Mouse (Mus musculus) forebrain, embryonic 10.5 days (tissue): Measurements from ENCODE around the gene Wdr61. TPM values are rescaled to one million over a fixed set of nuclear protein-coding genes. Genes with fewer than 3 reads are reported as not detected.

Experiments used
- DNase-seq: peaks from one replicate; pipeline ENCODE4 v3.0.0-alpha.2; 2017; ENCODE audit warnings: low spot score; ENCODE audit errors: extremely low spot score
- H3K27ac ChIP-seq: fragments of 300-500 bp; sonication (generic); 2 replicates; pipeline ENCODE4 v1.5.1; 2016; ENCODE audit warnings: mild to moderate bottlenecking
- H3K27me3 ChIP-seq: fragments of 300-500 bp; sonication (generic); 2 replicates; pipeline ENCODE4 v1.6.1; 2016; ENCODE audit warnings: mild to moderate bottlenecking; ENCODE audit not compliant: poor library complexity, severe bottlenecking
- H3K36me3 ChIP-seq: fragments of 300-500 bp; sonication (generic); replicated peaks from 2 replicates; pipeline ENCODE4 v1.6.1; 2016; ENCODE audit warnings: mild to moderate bottlenecking, moderate library complexity
- H3K4me1 ChIP-seq: fragments of 300-500 bp; sonication (generic); 2 replicates; pipeline ENCODE4 v1.6.1; 2016
- H3K4me3 ChIP-seq: fragments of 300-500 bp; sonication (generic); 2 replicates; pipeline ENCODE4 v1.5.1; 2016; ENCODE audit warnings: mild to moderate bottlenecking, moderate library complexity
- H3K9me3 ChIP-seq: fragments of 300-500 bp; sonication (generic); 2 replicates; pipeline ENCODE4 v1.6.1; 2016; ENCODE audit warnings: mild to moderate bottlenecking, moderate library complexity
- WGBS: fragments of 180-500 bp; shearing (Covaris S2); methylation state at CpG from one replicate; pipeline ENCODE4 v1.1.7; 2016; 5-methylcytosine and 5-hydroxymethylcytosine counted together
- polyA plus RNA-seq: library from polyadenylated mRNA; unstranded; fragments of >200 nt; fragmentation: Nextera tagmentation; extraction: Ambion mirVana; gene quantifications from 2 replicates; pipeline ENCODE4 v1.2.1, GENCODE M21; 2016

The Wdr61 gene
- polyA plus RNA-seq, 1 experiment from 2014 or later: 183 TPM

- WGBS: 40% methylated on average over 21 of the region's 21 CpGs
- H3K27me3 ChIP-seq: peaks cover 20% of the 10 kb centered on the region
- peak overlapping the region; percentile 45; the same call in 1 of the 2 replicates for H3K27ac ChIP-seq
- no peaks in the 10 kb centered on the region for H3K36me3 ChIP-seq
- H3K9me3 ChIP-seq: no peaks in the 10 kb centered on the region
- DNase-seq: no peak
- no peak overlapping the region for H3K4me3 ChIP-seq
- H3K4me1 ChIP-seq: peaks cover 28% of the 10 kb centered on the region
These were observed 18.1 kb upstream of the Wdr61 start for GRCm38 (mm10) chr9:54752201-54752943.

DNA sequence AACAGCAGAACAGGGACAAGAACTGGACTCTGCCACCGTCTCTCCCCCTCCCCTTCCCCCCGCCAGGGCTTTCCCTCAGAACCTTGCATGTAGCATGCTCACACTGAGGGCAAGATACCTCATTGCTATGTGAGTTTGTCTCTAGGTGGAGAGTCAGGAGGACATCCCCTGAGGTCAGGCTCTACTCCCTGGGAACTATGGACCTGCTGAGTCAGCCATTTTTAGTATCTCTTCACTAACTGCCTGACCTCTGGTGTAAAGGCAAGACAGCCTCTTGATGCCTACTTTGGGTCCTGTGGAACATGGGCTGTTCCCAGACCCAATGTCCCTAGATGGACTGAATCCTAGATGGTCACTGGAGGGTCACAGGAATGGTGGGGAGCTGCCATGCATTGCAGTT lies 17.4 kb upstream of the Wdr61 start:
- WGBS: 93% methylated on average over 2 of the region's 2 CpGs
- Histone ChIP-seq H3K4me1 (peaks cover 28% of the 10 kb centered on the region), H3K27me3 (peaks cover 20% of the 10 kb centered on the region), H3K9me3 (no peaks in the 10 kb centered on the region), H3K4me3 (no peak overlapping the region), H3K36me3 (no peaks in the 10 kb centered on the region), H3K27ac (no peak overlapping the region)
- no peak for DNase-seq

DNA sequence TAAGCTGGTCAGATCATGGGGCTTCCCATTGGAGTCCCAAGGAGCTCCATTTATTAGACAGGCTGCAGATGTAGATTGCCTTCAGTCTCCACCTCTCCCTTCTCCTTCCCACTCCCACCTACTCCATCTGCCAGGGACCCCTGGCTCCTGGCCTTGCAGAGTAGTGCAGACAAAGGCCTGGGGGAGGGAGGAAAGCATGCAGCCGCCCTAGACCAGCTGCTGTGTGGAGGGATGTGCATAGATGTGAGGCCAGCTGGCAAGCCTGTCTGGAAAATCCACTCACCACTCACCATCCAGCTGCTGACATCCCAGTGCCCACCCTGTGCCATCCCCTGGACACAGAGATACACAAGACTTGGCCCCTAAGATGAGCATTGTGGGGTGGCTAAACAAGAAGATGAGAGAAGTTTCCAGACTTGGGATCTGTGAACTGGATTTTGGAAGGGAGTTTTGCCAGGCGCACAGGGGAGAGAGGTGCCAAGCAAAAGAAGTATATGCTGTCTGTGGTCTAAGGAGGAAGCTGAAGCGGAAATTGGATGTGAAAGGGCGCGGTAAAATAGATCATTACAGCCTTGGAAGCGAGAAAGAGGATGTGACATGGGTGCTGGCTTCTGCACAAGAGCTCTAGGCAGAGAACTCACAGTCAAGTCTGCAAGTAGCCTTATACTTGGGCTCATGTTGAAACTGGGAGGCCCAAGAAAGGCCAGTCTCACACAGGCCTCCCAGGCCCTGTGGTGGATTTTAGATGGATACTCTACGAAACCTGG lies 16.1 kb upstream of the Wdr61 start:
- no peak for DNase-seq
- Histone ChIP-seq H3K4me1 (peaks cover 40% of the 10 kb centered on the region), H3K27ac (peak overlapping the region; percentile 36; the same call in 1 of the 2 replicates), H3K9me3 (no peaks in the 10 kb centered on the region), H3K4me3 (no peak overlapping the region), H3K27me3 (peaks cover 20% of the 10 kb centered on the region), H3K36me3 (no peaks in the 10 kb centered on the region)
- 83% methylated on average over 7 of the region's 7 CpGs for WGBS

- H3K4me3 ChIP-seq: no peak overlapping the region
- no peaks in the 10 kb centered on the region for H3K36me3 ChIP-seq
- H3K27ac ChIP-seq: peak overlapping the region; percentile 45; the same call in 1 of the 2 replicates
- no peaks in the 10 kb centered on the region for H3K27me3 ChIP-seq
- no peaks in the 10 kb centered on the region for H3K9me3 ChIP-seq
- no peak for DNase-seq
- 60% methylated on average over 13 of the region's 13 CpGs for WGBS
- H3K4me1 ChIP-seq: peaks cover 32% of the 10 kb centered on the region
These were observed 11.5 kb upstream of the Wdr61 start for GRCm38 (mm10) chr9:54745740-54746370.

DNA sequence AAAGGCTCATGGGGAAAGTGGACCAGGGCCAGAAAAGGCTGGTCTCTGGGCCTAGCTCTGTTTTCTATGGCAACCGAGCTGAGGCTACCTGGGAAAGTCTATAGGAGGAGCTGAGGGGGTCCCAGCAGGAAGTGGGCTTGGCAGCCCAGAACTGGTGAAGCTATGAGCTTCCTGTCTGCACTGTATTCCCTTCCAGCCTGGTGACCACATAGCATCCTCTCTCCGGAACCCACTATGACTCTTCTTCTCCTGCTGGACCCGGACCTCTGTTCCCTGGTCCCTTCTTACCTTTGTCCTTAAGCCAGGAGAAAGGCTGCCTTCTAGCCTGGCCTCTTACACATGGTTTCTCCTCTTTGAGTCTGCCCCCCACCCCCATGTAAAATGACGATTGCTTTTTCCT lies 9.6 kb upstream of the Wdr61 start:
- Histone ChIP-seq H3K9me3 (no peaks in the 10 kb centered on the region), H3K4me1 (peaks cover 44% of the 10 kb centered on the region), H3K4me3 (no peak overlapping the region), H3K27me3 (no peaks in the 10 kb centered on the region), H3K36me3 (no peaks in the 10 kb centered on the region), H3K27ac (0 out of 2 replicates have a peak overlapping the region, but pooled peaks have one; percentile 20)
- no peak for DNase-seq
- 89% methylated on average over 4 of the region's 4 CpGs for WGBS

GRCm38 (mm10) chr9:54738376-54738775 lies 4.1 kb upstream of the Wdr61 start:
- Histone ChIP-seq H3K9me3 (no peaks in the 10 kb centered on the region), H3K4me3 (no peak overlapping the region), H3K4me1 (peaks cover 54% of the 10 kb centered on the region), H3K27ac (peak overlapping the region; percentile 76), H3K36me3 (no peaks in the 10 kb centered on the region), H3K27me3 (no peaks in the 10 kb centered on the region)
- WGBS: 28% methylated on average over 3 of the region's 3 CpGs
- peak; percentile 48 for DNase-seq

DNA sequence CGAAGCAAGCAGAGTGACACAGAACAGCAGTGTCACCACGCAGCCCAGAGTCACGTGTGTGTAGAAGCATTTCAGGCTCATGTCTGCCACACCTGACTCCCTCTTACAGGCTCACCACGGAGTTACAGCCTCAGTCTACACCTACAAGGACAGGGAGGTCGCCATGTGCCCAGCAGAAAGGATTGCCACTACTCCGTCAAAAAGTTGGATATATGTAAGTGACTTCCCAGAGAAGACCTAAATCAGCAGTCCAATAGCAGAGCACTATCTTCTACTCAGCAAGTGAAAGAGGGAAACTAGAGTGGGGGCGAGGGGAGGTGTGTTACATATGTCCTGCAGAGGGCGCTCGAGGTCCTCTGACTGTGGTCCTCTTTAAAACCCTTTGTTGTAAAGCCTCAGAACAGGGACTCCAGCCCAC lies 2.0 kb upstream of the Wdr61 start:
- H3K36me3 ChIP-seq: no peaks in the 10 kb centered on the region
- peak; percentile 76 for DNase-seq
- H3K27me3 ChIP-seq: no peaks in the 10 kb centered on the region
- H3K4me1 ChIP-seq: peaks cover 56% of the 10 kb centered on the region
- H3K27ac ChIP-seq: peak overlapping the region; percentile 74
- 17% methylated on average over 9 of the region's 9 CpGs for WGBS
- H3K9me3 ChIP-seq: no peaks in the 10 kb centered on the region
- peak overlapping the region; percentile 10; the same call in 1 of the 2 replicates for H3K4me3 ChIP-seq

DNA sequence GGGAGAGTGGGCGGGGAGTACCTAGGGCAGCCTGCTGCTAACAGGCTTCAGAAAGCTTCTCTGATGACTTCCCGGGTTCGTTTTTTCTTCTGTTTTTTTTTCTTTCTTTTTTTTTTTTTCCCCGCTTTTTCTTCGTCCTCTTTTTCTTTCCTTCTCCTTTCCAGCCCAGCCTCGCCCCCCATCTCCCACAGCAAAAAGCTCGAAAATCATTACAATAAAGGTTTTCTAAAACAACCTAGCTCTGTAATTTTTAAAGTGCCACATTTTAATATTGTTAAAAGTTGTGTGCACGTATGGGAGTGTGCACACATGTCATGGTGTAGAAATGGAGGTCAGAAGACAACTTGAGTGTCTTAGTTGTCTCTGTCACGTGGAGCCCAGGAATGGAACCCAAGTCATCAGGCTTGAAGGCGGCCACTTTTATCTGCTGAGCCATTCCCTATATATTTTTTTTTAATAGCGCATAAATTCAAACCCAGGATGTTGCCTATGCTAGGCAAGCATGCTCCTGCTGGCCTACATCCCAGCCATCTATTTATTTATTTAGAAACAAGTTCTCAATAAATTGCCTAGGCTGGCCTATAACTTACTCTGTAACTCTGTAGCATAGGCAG lies 427 bp upstream of the Wdr61 start:
- DNase-seq: no peak
- H3K36me3 ChIP-seq: peaks cover 8% of the 10 kb centered on the region
- peak overlapping the region; percentile 87 for H3K4me3 ChIP-seq
- peaks cover 43% of the 10 kb centered on the region for H3K4me1 ChIP-seq
- no peaks in the 10 kb centered on the region for H3K27me3 ChIP-seq
- no peaks in the 10 kb centered on the region for H3K9me3 ChIP-seq
- WGBS: 24% methylated on average over 11 of the region's 11 CpGs
- peak overlapping the region; percentile 88 for H3K27ac ChIP-seq

DNA sequence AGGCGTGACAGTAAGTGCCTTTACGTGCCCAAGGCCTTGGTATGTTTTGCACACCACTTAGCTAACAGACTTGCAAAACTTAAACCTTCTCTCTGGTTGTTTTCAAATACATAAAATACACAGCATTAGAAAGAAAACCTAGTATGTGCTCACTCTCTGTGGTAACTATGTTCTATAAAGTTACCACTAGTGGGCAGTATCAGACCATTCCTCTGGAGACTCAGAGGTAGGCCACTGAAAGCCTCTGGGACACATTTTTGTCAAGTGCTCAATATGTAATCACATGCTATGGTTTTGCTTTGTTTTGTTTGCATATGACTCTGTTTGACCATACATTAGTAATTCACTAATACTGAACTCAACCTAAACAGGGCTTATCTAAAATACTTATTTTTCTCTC lies 2.2 kb downstream of the Wdr61 start:
- Histone ChIP-seq H3K4me1 (peaks cover 25% of the 10 kb centered on the region), H3K36me3 (peaks cover 34% of the 10 kb centered on the region), H3K27ac (no peak overlapping the region), H3K27me3 (no peaks in the 10 kb centered on the region), H3K9me3 (no peaks in the 10 kb centered on the region), H3K4me3 (no peak overlapping the region; the same call in 1 of the 2 replicates)
- 87% methylated on average over 2 of the region's 2 CpGs for WGBS
- DNase-seq: no peak

DNA sequence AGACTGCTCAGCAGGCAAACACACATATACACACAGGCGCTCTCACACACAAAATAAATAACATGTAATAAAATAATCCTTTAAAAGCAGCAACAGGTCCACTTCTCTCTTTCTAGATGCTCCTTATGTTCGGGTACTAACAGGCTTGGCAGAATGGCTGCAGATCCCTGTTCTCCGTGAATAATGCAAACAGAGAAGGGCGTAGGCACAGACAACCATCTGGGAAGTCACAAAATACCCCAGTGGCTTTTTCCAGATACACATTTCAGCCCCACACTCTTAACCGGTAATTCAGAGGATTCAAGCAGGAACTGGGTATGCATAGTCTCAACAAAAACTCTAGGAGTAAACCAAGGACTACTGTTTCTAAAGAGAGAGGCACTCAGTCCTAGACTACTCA lies 8.0 kb downstream of the Wdr61 start:
- H3K4me1 ChIP-seq: no peaks in the 10 kb centered on the region
- no peak for DNase-seq
- no peaks in the 10 kb centered on the region for H3K9me3 ChIP-seq
- peaks cover 92% of the 10 kb centered on the region for H3K36me3 ChIP-seq
- no peak overlapping the region for H3K4me3 ChIP-seq
- 88% methylated on average over 5 of the region's 5 CpGs for WGBS
- no peak overlapping the region for H3K27ac ChIP-seq
- no peaks in the 10 kb centered on the region for H3K27me3 ChIP-seq

- Histone ChIP-seq H3K9me3 (no peaks in the 10 kb centered on the region), H3K4me1 (no peaks in the 10 kb centered on the region), H3K36me3 (peaks cover 97% of the 10 kb centered on the region), H3K27me3 (no peaks in the 10 kb centered on the region), H3K27ac (no peak overlapping the region), H3K4me3 (no peak overlapping the region)
- WGBS: 95% methylated on average over 4 of the region's 4 CpGs
- DNase-seq: no peak
These were observed 11.7 kb downstream of the Wdr61 start for GRCm38 (mm10) chr9:54722596-54722995.

DNA sequence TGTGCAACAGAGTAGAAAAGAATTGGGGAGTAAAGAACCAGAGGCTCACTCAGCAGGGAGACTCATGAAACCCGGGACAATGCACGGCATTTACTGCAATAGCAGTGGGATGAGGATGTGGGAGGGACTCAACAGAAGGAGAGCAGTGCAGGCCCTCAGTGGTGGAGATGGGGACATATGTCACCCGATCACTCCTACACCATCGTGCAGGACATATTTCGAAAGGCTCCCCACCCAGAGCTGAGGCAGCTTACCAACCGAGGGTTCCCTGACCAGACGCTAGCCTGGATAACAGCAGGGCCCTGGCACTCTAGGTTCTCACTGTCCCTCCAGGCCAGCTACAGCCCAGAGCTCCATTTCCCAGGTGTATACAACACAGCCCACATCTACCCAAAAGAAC lies 12.2 kb downstream of the Wdr61 start:
- H3K9me3 ChIP-seq: no peaks in the 10 kb centered on the region
- DNase-seq: no peak
- H3K4me1 ChIP-seq: no peaks in the 10 kb centered on the region
- H3K4me3 ChIP-seq: no peak overlapping the region
- 90% methylated on average over 7 of the region's 7 CpGs for WGBS
- no peak overlapping the region for H3K27ac ChIP-seq
- H3K36me3 ChIP-seq: peaks cover 97% of the 10 kb centered on the region
- H3K27me3 ChIP-seq: no peaks in the 10 kb centered on the region
